Mouse (Mus musculus) skeletal muscle tissue, postnatal 0 days (tissue): Measurements from ENCODE around the gene Tmem119. TPM values are rescaled to one million over a fixed set of nuclear protein-coding genes. Genes with fewer than 3 reads are reported as not detected.

Experiments
- polyA plus RNA-seq: library from polyadenylated mRNA; unstranded; fragments of >200 nt; fragmentation: Nextera tagmentation; extraction: Ambion mirVana; gene quantifications from 2 replicates; pipeline ENCODE4 v1.2.1, GENCODE M21; 2015

Gene Tmem119
- polyA plus RNA-seq: 35.7 and 42.6 TPM in 2 replicates

GRCm38 (mm10) chr5:113800280-113800679 lies at the start of gene Tmem119:
TSS of gene Tmem119 (minus strand) at chr5:113800516.

GRCm38 (mm10) chr5:113832490-113832901 lies 32.2 kb upstream of the Tmem119 start, which contains the start of gene Selplg:
TSS of gene Selplg (minus strand) at chr5:113832644.

GRCm38 (mm10) chr5:113772450-113772895 lies 27.8 kb downstream of the Tmem119 start, which contains the start of the genes Sart3 and Iscu:
TSS of gene Sart3 (minus strand) at chr5:113772510.
TSS of gene Iscu (plus strand) at chr5:113772748.

Other genes with a start within 250 kb of the Tmem119 start
- 2.0 and 5.2 TPM in 2 replicates for gene Cmklr1, start 150.1 kb downstream of the Tmem119 start, polyA plus RNA-seq
- gene 1700069L16Rik, start 75.7 kb downstream of the Tmem119 start, polyA plus RNA-seq: not detected in 2 replicates
- gene Ficd, start 64.7 kb downstream of the Tmem119 start, polyA plus RNA-seq: 3.7 and 5.1 TPM in 2 replicates
- 9.7 and 10.8 TPM in 2 replicates for gene Sart3, start 28.0 kb downstream of the Tmem119 start, polyA plus RNA-seq
- gene Iscu, start 27.8 kb downstream of the Tmem119 start, polyA plus RNA-seq: 125 and 137 TPM in 2 replicates
- gene Selplg, start 32.1 kb upstream of the Tmem119 start, polyA plus RNA-seq: 4.5 and 5.2 TPM in 2 replicates
- gene Coro1c, start 108.2 kb upstream of the Tmem119 start, polyA plus RNA-seq: 31.3 and 38.3 TPM in 2 replicates
- gene Ssh1, start 193.4 kb upstream of the Tmem119 start, polyA plus RNA-seq: 5.6 and 6.1 TPM in 2 replicates
- gene Dao, start 203.2 kb upstream of the Tmem119 start, polyA plus RNA-seq: not detected in 2 replicates